Mouse (Mus musculus) cortical plate, adult 2 months (tissue): ENCODE data around the gene D930020B18Rik.

Experiments used
- CTCF ChIP-seq: fragments of 200-500 bp; IDR thresholded peaks from 2 replicates; pipeline ENCODE4 v1.5.1; 2011; ENCODE audit warnings: mild to moderate bottlenecking, control low read depth, low read length; ENCODE audit not compliant: insufficient read depth; ENCODE audit errors: extremely low read depth
- POLR2A ChIP-seq: fragments of 200-500 bp; IDR thresholded peaks from 2 replicates; pipeline ENCODE4 v1.6.1; 2011; ENCODE audit warnings: mild to moderate bottlenecking, low read length, control low read depth; ENCODE audit not compliant: insufficient read depth; ENCODE audit errors: extremely low read depth

- TF ChIP-seq CTCF (no peak), POLR2A (no peak)
Observed at GRCm38 (mm10) chr10:121636276-121636675, 5.1 kb upstream of the D930020B18Rik start.
